Mouse (Mus musculus): ENCODE data around the gene Zfp184. TPM values are rescaled to one million over a fixed set of nuclear protein-coding genes. Genes with fewer than 3 reads are reported as not detected.
"Not testable (repeated sequence)": the region's sequence is repeated elsewhere in the genome, so short reads cannot be mapped to it uniquely, and the experiment has no call there.

Gene Zfp184
- 14.9 and 18.2 TPM in 2 replicates for polyA plus RNA-seq (2014; fragmentation: Nextera tagmentation; extraction: Ambion mirVana)

DNA sequence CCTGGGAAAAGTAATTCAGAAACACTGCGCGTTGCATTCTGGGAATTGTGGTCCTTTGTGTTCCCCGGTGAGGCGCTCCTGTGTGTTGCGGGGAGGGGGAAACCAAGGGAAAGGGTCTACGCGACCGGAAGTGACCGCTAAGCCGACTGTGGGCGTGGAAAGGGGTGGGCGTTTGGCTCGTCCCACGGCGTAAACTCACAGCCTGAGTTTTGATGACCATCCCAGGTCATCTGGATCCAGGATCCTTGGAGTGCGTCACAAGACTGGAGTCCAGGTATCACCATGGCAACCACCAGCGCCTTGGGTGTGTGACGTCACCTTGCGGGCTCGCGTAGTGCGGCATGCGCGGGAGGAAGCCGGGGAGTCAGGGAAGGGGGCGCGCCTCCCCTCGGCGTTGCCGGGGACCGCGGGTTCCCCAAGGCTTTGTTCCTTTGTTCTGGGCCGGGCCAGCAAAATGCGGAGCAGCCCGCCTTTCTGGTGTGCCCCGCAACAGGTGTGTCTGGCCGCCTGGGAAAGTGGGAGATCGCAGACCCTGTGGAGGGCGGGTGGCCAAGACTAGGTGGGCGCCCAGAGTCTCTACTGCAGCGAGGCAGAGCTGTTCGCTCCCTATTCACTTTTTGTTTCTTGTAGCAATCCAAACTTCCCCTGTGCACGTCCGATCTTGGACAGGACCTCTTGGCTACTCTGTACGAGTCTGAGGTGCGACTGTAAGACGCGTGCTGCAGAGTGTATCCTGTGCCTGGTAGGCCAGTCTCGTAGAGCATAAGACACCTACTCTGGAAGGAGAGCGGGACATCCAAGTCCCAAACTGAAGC lies at the start of gene Zfp184:
Gene Zfp184, plus strand, starts transcription at position 169 of the 815 bp plus-strand sequence.
- H3K4me3 ChIP-seq (replicated peaks; ENCODE audit: low read length) = peak within 1 kb of the TSS; percentile 75
- peaks cover 15% of the 10 kb centered on the region for H3K4me1 ChIP-seq (replicated peaks; ENCODE audit: control insufficient read depth, insufficient read depth, low read length)
- H3K27ac ChIP-seq = peak within 1 kb of the TSS; percentile 72
- ATAC-seq (ENCODE audit: low FRiP score) = peak; percentile 94
- DNase-seq (ENCODE audit: low spot score) = peak; percentile 96
- no peaks in the 10 kb centered on the region for H3K9me3 ChIP-seq (ENCODE audit: control insufficient read depth, low read length)
- peak within 1 kb of the TSS; percentile 85 for H3K4me2 ChIP-seq (replicated peaks)
- peaks cover 14% of the 10 kb centered on the region for H3K36me3 ChIP-seq (replicated peaks; ENCODE audit: control insufficient read depth, insufficient read depth)
- no peaks in the 10 kb centered on the region for H3K27me3 ChIP-seq (ENCODE audit: control insufficient read depth, insufficient read depth, low read length)
- peak within 1 kb of the TSS; percentile 74 for H3K9ac ChIP-seq
- under 1% methylated on average over 50 of the region's 50 CpGs for WGBS

DNA sequence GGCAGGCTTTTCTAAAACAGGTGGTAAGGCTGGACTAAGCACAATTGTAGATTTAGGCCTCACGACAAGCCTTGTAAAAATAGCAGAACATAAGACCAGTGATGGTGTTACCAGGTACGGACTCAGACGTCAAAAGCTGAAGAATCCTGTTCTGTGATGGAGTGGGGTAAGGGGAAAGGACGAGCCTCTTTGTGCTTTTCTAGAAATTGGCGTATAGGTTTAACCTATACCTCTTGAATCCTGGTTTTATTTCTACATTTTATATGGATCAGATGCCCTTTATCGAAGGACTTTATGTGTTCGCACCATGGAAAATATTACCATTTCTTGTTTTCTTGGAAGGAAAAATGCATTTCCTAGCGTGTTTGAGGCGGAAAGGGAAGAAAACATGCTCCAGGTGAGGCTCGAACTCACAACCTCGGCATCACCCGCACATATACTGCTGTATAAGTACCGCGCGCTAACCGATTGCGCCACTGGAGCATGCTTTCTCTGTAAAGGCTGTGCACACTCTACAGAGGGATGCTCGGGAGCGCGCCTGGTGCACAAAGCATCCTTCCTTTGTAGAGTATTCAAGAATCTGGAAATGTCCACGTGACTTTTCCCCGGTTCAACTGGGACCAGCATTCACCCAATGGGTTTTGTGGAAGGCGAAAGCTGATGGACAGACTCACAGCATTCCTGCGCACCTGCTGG lies 48.2 kb upstream of the Zfp184 start:
- Histone ChIP-seq H3K27me3 (ENCODE audit: control insufficient read depth, insufficient read depth, low read length) (0 out of 2 replicates have a peak, but pooled peaks cover 3% of the 10 kb centered on the region), H3K4me1 (replicated peaks; ENCODE audit: control insufficient read depth, insufficient read depth, low read length) (peaks cover 8% of the 10 kb centered on the region; the same call in 1 of the 2 replicates), H3K4me3 (replicated peaks; ENCODE audit: low read length) (peak overlapping the region; percentile 51), H3K27ac (peak overlapping the region; percentile 89), H3K36me3 (replicated peaks; ENCODE audit: control insufficient read depth, insufficient read depth) (no peaks in the 10 kb centered on the region), H3K4me2 (replicated peaks) (peak overlapping the region; percentile 54), H3K9ac (peak overlapping the region; percentile 76), H3K9me3 (ENCODE audit: control insufficient read depth, low read length) (no peaks in the 10 kb centered on the region)
- WGBS = 5% methylated on average over 24 of the region's 24 CpGs
- peak; percentile 100 for ATAC-seq (ENCODE audit: low FRiP score)
- peak; percentile 96 for DNase-seq (ENCODE audit: low spot score)

DNA sequence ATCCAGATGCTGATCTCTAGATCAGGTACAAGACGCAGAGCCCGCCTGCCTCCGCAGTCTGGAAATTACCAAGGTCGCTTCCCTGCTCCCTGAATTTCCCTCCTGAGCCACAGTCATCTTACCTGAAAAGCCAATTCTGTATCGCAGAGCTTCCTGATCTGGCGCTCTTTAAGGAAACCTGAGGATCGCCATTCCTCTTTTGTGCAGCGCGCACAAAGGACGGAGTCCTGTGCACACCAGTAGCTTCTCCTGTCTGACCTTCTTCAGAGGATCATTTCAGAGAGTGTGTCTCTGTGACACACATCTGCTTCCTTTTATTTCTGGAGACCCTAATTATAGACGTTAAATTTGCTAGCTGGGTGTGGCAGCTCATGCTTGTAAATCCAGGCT lies 47.7 kb upstream of the Zfp184 start:
- peak overlapping the region; percentile 89 for H3K27ac ChIP-seq

DNA sequence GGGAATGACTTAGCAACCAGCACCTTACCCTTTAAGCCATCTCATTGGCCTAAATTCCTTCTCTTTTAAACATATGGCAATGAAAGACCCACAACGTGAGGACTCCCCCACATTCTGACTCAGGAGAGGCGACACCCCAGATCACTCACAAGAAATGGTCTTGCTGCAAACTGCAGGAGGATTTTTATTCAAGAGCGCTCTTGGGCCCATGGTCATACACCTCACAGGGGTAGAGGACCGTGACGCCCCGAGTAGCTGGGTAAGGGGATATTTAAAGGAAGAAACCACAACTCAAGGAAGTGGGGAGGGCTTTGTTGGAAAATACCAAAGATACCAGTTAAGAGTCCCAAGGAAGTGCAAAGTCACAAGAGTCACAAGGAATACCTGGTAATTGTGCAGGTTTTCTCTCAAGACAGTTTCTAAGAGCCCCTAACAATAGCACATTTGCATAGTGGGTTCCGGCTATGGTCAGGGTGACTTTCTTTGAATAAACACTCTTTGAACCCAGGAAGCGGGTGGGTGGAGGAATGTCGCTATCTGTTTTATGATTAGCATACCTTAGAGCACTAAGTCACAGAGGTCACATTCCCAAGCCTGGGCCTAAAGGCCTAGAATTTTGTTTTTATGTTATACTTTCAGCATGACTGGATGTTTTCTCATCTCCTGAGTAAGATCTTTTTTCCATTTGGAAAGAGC lies 43.9 kb upstream of the Zfp184 start:
- not testable (repeated sequence) for H3K27ac ChIP-seq; H3K4me2 ChIP-seq (replicated peaks); ATAC-seq (ENCODE audit: low FRiP score); DNase-seq (ENCODE audit: low spot score); H3K36me3 ChIP-seq (replicated peaks; ENCODE audit: control insufficient read depth, insufficient read depth); H3K9ac ChIP-seq; H3K27me3 ChIP-seq (ENCODE audit: control insufficient read depth, insufficient read depth, low read length); H3K9me3 ChIP-seq (ENCODE audit: control insufficient read depth, low read length); H3K4me3 ChIP-seq (replicated peaks; ENCODE audit: low read length)
- peaks cover 10% of the 10 kb centered on the region; the same call in 1 of the 2 replicates for H3K4me1 ChIP-seq (replicated peaks; ENCODE audit: control insufficient read depth, insufficient read depth, low read length)
- 89% methylated on average over 9 of the region's 9 CpGs for WGBS

More for the DNA sequence above, 47.7 kb upstream of the Zfp184 start:
- no peak; the same call in 1 of the 2 replicates for ATAC-seq (ENCODE audit: low FRiP score)
- peaks cover 8% of the 10 kb centered on the region; the same call in 1 of the 2 replicates for H3K4me1 ChIP-seq (replicated peaks; ENCODE audit: control insufficient read depth, insufficient read depth, low read length)
- peak overlapping the region; percentile 76 for H3K9ac ChIP-seq
- H3K4me2 ChIP-seq (replicated peaks) = peak overlapping the region; percentile 54
- H3K4me3 ChIP-seq (replicated peaks; ENCODE audit: low read length) = peak overlapping the region; percentile 51
- H3K27me3 ChIP-seq (ENCODE audit: control insufficient read depth, insufficient read depth, low read length) = 0 out of 2 replicates have a peak, but pooled peaks cover 3% of the 10 kb centered on the region
- whole genome bisulfite sequencing = 1% methylated on average over 11 of the region's 11 CpGs
- H3K36me3 ChIP-seq (replicated peaks; ENCODE audit: control insufficient read depth, insufficient read depth) = no peaks in the 10 kb centered on the region
- no peak for DNase-seq (ENCODE audit: low spot score)
- no peaks in the 10 kb centered on the region for H3K9me3 ChIP-seq (ENCODE audit: control insufficient read depth, low read length)

DNA sequence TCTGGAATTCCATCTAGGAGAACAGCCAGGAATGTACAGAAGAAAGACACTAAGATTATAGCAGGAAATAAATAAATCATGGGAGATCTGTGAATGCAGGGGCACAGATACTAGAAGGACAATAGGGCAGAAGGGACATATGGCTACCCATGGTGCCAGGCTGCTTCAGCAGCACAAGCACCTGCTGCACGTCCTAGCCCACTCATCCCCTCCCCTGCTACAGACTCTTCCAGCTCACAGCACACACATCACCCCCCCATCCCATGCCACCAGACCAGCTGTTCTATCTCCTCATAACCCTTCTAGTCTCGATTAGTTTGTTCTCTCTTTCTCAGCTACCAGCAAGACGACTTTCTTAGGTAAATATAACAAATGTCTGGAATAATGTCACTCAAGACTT lies 41.4 kb upstream of the Zfp184 start:
- Histone ChIP-seq H3K27me3 (ENCODE audit: control insufficient read depth, insufficient read depth, low read length) (0 out of 2 replicates have a peak, but pooled peaks cover 7% of the 10 kb centered on the region), H3K36me3 (replicated peaks; ENCODE audit: control insufficient read depth, insufficient read depth) (no peaks in the 10 kb centered on the region), H3K9ac (no peak overlapping the region), H3K4me3 (replicated peaks; ENCODE audit: low read length) (no peak overlapping the region), H3K27ac (no peak overlapping the region), H3K4me1 (replicated peaks; ENCODE audit: control insufficient read depth, insufficient read depth, low read length) (0 out of 2 replicates have a peak, but pooled peaks cover 2% of the 10 kb centered on the region), H3K4me2 (replicated peaks) (no peak overlapping the region), H3K9me3 (ENCODE audit: control insufficient read depth, low read length) (no peaks in the 10 kb centered on the region)
- ATAC-seq (ENCODE audit: low FRiP score) (no peak), DNase-seq (ENCODE audit: low spot score) (no peak)
- WGBS = 64% methylated on average over 3 of the region's 3 CpGs

DNA sequence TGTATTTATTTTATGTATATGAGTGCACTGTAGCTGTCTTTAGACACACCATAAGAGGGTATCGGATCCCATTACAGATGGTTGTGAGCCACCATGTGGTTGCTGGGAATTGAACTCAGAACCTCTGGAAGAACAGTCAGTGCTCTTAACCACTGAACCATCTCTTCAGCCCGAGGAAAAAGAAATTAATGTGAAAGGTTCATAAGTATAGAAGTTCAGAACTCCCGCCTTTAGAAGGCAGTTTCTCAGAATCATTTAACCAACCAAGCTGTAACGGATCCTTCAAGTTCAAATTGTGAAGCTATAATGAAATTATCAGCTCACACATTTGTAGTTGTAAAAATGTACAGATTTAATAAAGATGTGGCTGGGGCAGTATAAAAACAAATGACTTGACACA lies 40.8 kb upstream of the Zfp184 start:
- H3K27ac ChIP-seq; H3K36me3 ChIP-seq (replicated peaks; ENCODE audit: control insufficient read depth, insufficient read depth); H3K9ac ChIP-seq; H3K4me3 ChIP-seq (replicated peaks; ENCODE audit: low read length); H3K4me1 ChIP-seq (replicated peaks; ENCODE audit: control insufficient read depth, insufficient read depth, low read length); H3K27me3 ChIP-seq (ENCODE audit: control insufficient read depth, insufficient read depth, low read length); H3K9me3 ChIP-seq (ENCODE audit: control insufficient read depth, low read length); H3K4me2 ChIP-seq (replicated peaks); ATAC-seq (ENCODE audit: low FRiP score); DNase-seq (ENCODE audit: low spot score): not testable (repeated sequence)
- 68% methylated on average over 4 of the region's 4 CpGs for WGBS

DNA sequence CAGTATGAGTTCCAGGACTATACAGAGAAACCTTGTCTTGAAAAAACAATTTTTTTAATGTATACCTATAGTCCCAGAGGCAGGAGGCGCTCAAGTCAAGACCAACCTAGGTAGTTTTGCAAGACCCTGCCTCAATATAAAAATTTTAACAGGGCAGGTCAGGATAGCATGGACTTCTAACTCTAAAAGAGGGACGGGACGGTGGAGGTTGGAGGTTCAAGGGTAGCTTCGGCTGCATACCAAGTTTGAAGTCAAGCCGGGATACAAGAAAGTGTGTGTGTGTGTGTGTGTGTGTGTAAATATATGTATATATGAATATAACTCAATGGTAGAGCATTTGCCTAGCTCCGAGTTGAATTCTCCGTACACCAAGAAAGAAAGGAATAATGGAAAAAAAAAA lies 38.6 kb upstream of the Zfp184 start:
- Histone ChIP-seq H3K27ac (no peak overlapping the region), H3K9me3 (ENCODE audit: control insufficient read depth, low read length) (no peaks in the 10 kb centered on the region), H3K27me3 (ENCODE audit: control insufficient read depth, insufficient read depth, low read length) (0 out of 2 replicates have a peak, but pooled peaks cover 11% of the 10 kb centered on the region), H3K9ac (no peak overlapping the region), H3K4me2 (replicated peaks) (no peak overlapping the region), H3K4me3 (replicated peaks; ENCODE audit: low read length) (no peak overlapping the region), H3K36me3 (replicated peaks; ENCODE audit: control insufficient read depth, insufficient read depth) (no peaks in the 10 kb centered on the region), H3K4me1 (replicated peaks; ENCODE audit: control insufficient read depth, insufficient read depth, low read length) (0 out of 2 replicates have a peak, but pooled peaks cover 2% of the 10 kb centered on the region)
- ATAC-seq (ENCODE audit: low FRiP score) (no peak), DNase-seq (ENCODE audit: low spot score) (no peak)
- WGBS = 37% methylated on average over 7 of the region's 7 CpGs

DNA sequence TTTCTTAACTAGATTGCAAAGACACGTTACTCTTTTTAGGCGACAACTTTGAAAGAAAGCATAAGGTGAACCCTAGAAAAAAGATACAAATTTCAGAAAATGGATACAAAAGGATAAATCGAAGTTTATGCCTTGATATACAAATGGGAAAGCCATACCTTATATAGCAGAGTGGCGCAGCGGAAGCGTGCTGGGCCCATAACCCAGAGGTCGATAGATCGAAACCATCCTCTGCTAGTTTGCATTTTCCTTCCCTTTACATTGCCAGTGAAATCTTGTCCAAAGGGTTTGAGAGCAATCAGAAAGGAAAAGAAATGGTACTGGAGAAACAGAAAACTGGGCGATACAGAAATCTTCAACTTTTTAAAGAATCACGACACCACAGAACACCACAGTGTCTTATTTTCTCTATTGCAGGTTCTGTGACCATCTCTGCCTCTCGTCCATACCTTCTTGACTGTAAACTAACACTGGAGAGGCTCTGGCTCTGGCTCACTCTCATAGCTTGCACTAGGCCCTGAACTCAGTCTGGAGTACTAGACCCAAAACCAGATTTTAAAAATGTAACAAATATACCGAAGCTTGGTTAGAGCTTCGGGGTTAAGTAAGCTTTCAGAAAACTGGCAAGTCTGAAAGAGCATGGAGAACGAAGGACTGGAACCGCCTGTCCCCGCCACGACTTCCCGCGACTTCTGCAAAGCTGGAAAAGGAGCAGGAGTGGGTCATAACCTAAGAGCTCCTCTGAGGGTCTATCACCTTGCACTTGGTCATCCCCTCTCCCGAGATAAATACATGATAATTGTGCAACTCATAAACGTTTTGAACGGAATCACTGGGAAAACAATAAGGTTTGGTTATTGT lies 37.7 kb upstream of the Zfp184 start:
- no peak overlapping the region for H3K27ac ChIP-seq
- no peak overlapping the region for H3K9ac ChIP-seq
- peak overlapping the region; percentile 33 for H3K4me2 ChIP-seq (replicated peaks)
- ATAC-seq (ENCODE audit: low FRiP score) (no peak), DNase-seq (ENCODE audit: low spot score) (peak; percentile 55)
- no peak overlapping the region for H3K4me3 ChIP-seq (replicated peaks; ENCODE audit: low read length)
- H3K36me3 ChIP-seq (replicated peaks; ENCODE audit: control insufficient read depth, insufficient read depth) = no peaks in the 10 kb centered on the region
- H3K27me3 ChIP-seq (ENCODE audit: control insufficient read depth, insufficient read depth, low read length) = 0 out of 2 replicates have a peak, but pooled peaks cover 11% of the 10 kb centered on the region
- 0 out of 2 replicates have a peak, but pooled peaks cover 2% of the 10 kb centered on the region for H3K4me1 ChIP-seq (replicated peaks; ENCODE audit: control insufficient read depth, insufficient read depth, low read length)
- WGBS = 9% methylated on average over 22 of the region's 22 CpGs
- no peaks in the 10 kb centered on the region for H3K9me3 ChIP-seq (ENCODE audit: control insufficient read depth, low read length)

Data from hindbrain, embryonic 14.5 days (tissue).